Mouse (Mus musculus): ENCODE measurements around the gene Fgfr2. TPM values are rescaled to one million over a fixed set of nuclear protein-coding genes. Genes with fewer than 3 reads are reported as not detected.

The Fgfr2 gene
- total and polyA plus RNA-seq, 2 experiments from 2014 or later, result 12.1 to 32.6 TPM

DNA sequence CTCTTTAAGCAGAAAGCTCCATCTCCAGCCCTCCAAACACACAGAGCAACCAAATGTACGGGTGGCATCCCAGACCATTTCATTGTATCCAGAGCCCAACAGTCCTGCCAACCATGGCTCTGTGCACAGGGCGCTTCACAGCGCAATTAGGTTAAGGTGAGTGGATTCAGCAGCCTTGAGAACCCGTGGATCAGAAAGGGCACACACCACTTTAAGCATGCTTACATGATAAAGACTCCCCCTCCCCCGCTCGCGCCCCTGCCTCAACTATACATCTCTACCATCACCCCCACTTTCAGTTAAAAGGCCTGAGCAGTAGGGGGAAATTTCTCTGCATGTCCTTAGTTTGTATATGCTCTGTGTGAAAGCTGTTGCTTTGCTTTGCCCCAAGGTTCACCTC lies 2785.5 kb downstream of the Fgfr2 start:
- H3K4me1 ChIP-seq (ENCODE audit: insufficient read depth, low read length), result no peaks in the 10 kb centered on the region
- no peaks in the 10 kb centered on the region for H3K27me3 ChIP-seq (ENCODE audit: insufficient read depth, low read length)
- no peak overlapping the region for H3K27ac ChIP-seq (ENCODE audit: low read depth, low read length)
- no peaks in the 10 kb centered on the region for H3K36me3 ChIP-seq (ENCODE audit: insufficient read depth, low read length)
- no peak for TF ChIP-seq CTCF (IDR thresholded peaks at IDR 0.05)
- no peak overlapping the region for H3K4me2 ChIP-seq (ENCODE audit: low read depth, low read length, poor library complexity, severe bottlenecking)
- no peak for ATAC-seq (ENCODE audit: low FRiP score)
- H3K4me3 ChIP-seq (ENCODE audit: low read depth, low read length), result no peak overlapping the region
- H3K9me3 ChIP-seq (ENCODE audit: low read length), result no peaks in the 10 kb centered on the region
- H3K9ac ChIP-seq (replicated peaks; ENCODE audit: low read length, poor library complexity, severe bottlenecking), result no peak overlapping the region
- no peak for DNase-seq (ENCODE audit: low spot score)
- 92% methylated on average over 7 of the region's 7 CpGs for WGBS

DNA sequence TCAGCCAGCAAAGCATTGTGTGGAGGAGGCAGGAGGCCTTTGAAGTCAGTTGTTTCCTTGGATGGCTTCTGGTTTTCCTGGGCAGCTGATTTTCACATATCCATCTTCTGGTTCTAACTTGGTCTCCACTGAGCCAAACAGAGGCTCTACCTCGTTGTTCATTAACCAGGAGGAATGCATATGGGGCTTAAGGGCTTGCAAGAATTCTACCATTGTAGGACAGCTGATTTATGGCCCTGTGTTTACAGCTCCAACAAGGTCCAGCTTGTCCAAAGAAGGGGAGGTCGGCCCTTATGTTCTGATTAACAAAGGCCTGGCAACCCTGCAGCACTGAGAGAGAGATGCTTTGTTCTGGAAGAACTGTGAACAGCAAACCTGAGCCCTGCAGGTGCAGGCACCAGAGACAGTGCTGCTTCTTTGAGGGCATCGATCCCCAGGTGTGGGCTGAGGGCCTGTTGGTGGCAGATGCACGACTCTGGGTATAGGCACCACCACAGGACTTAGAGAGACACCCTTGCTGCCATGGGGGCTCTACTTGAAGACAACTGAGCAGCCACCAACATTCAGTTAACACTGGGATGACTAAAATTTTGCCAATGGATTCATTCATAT lies 2787.6 kb downstream of the Fgfr2 start:
- no peak for ATAC-seq (ENCODE audit: low FRiP score)
- no peaks in the 10 kb centered on the region for H3K27me3 ChIP-seq (ENCODE audit: insufficient read depth, low read length)
- H3K36me3 ChIP-seq (ENCODE audit: insufficient read depth, low read length), result no peaks in the 10 kb centered on the region
- no peak overlapping the region for H3K9ac ChIP-seq (replicated peaks; ENCODE audit: low read length, poor library complexity, severe bottlenecking)
- no peak overlapping the region for H3K27ac ChIP-seq (ENCODE audit: low read depth, low read length)
- WGBS, result 54% methylated on average over 4 of the region's 4 CpGs
- no peak overlapping the region for H3K4me3 ChIP-seq (ENCODE audit: low read depth, low read length)
- no peak for DNase-seq (ENCODE audit: low spot score)
- H3K9me3 ChIP-seq (ENCODE audit: low read length), result no peaks in the 10 kb centered on the region
- H3K4me2 ChIP-seq (ENCODE audit: low read depth, low read length, poor library complexity, severe bottlenecking), result no peak overlapping the region
- no peak for TF ChIP-seq CTCF (IDR thresholded peaks at IDR 0.05)
- no peaks in the 10 kb centered on the region for H3K4me1 ChIP-seq (ENCODE audit: insufficient read depth, low read length)

GRCm38 (mm10) chr7:130332515-130333220 lies 2790.5 kb downstream of the Fgfr2 start:
- H3K9ac ChIP-seq (replicated peaks; ENCODE audit: low read length, poor library complexity, severe bottlenecking), result no peak overlapping the region
- H3K9me3 ChIP-seq (ENCODE audit: low read length), result no peaks in the 10 kb centered on the region
- ATAC-seq (ENCODE audit: low FRiP score), result no peak
- no peaks in the 10 kb centered on the region for H3K36me3 ChIP-seq (ENCODE audit: insufficient read depth, low read length)
- no peak overlapping the region for H3K4me2 ChIP-seq (ENCODE audit: low read depth, low read length, poor library complexity, severe bottlenecking)
- peak; percentile 31 for DNase-seq (ENCODE audit: low spot score)
- H3K4me1 ChIP-seq (ENCODE audit: insufficient read depth, low read length), result peaks cover 8% of the 10 kb centered on the region; the same call in 1 of the 2 replicates
- H3K4me3 ChIP-seq (ENCODE audit: low read depth, low read length), result no peak overlapping the region
- TF ChIP-seq CTCF (IDR thresholded peaks at IDR 0.05), result 0 out of 2 replicates have a peak, but pooled peaks have one; percentile 16
- H3K27me3 ChIP-seq (ENCODE audit: insufficient read depth, low read length), result no peaks in the 10 kb centered on the region
- no peak overlapping the region for H3K27ac ChIP-seq (ENCODE audit: low read depth, low read length)
- 67% methylated on average over 11 of the region's 11 CpGs for WGBS

DNA sequence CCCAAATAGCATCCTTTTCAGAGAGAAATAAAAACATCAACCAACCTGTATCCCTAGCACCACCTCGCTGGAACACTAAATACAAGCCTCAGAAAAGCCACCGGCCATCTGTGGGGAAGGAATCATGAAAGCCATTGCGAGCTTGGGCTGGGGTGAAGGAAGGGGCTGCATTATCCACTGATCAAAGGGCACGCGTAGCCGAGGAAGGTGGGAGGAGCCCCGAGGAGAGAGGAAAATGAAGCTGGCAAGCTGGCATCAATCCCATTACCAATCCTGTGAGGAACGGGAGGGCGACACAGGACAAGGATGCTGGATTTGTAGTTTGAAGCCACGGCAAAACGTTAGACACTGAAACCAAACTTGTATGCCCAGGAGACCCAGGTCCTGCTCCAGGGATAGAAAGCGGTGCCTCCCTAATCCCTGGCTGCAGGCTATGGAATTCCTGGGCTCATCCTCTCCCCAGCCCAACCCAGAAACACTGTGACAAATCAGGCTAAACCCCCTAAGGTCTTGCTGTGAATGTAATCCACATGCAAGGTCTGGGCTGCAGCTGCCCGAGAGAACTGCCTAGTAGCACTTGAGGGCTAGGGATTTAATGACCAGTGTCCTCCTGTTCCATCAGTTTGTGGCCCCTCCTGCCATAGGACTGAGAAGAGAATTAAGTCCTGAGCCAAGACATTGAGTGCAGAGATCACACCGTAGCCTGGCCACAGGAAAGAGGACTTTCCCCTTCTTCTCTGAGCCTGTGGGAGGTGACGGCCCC lies 2795.4 kb downstream of the Fgfr2 start:
- Histone ChIP-seq H3K27me3 (ENCODE audit: insufficient read depth, low read length) (0 out of 2 replicates have a peak, but pooled peaks cover 3% of the 10 kb centered on the region), H3K4me3 (ENCODE audit: low read depth, low read length) (no peak overlapping the region), H3K4me2 (ENCODE audit: low read depth, low read length, poor library complexity, severe bottlenecking) (peak overlapping the region; percentile 21; the same call in 1 of the 2 replicates), H3K36me3 (ENCODE audit: insufficient read depth, low read length) (no peaks in the 10 kb centered on the region), H3K27ac (ENCODE audit: low read depth, low read length) (no peak overlapping the region), H3K9ac (replicated peaks; ENCODE audit: low read length, poor library complexity, severe bottlenecking) (0 out of 2 replicates have a peak overlapping the region, but pooled peaks have one; percentile 1), H3K4me1 (ENCODE audit: insufficient read depth, low read length) (peaks cover 8% of the 10 kb centered on the region; the same call in 1 of the 2 replicates), H3K9me3 (ENCODE audit: low read length) (no peaks in the 10 kb centered on the region)
- no peak for TF ChIP-seq CTCF (IDR thresholded peaks at IDR 0.05)
- WGBS, result 6% methylated on average over 15 of the region's 15 CpGs
- ATAC-seq (ENCODE audit: low FRiP score) (no peak), DNase-seq (ENCODE audit: low spot score) (peak; percentile 37)

DNA sequence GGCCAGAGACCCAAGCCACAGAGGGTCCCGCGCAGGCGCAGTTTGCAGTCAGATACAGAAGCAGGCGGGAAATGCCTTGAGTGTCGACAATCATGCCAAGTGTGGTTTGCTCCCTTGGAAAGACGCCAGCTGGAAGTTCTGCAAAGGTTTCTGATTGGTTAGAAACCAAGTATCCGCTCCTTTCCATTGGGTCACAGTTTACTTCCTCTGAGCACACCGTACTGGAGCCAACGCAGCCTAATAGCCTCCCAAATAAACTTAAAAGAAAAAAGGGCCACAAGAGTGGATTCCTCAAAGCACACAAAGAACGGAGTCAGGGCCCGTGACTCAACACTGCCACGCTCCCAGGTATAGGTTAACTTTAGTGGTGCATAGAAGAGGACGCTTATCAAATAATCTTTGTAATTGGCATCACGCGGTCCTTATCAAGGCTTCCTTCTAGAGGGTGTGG lies 2797.1 kb downstream of the Fgfr2 start:
- no peak for TF ChIP-seq CTCF (IDR thresholded peaks at IDR 0.05)
- no peak for ATAC-seq (ENCODE audit: low FRiP score)
- 77% methylated on average over 15 of the region's 15 CpGs for WGBS

More for the DNA sequence above, 2797.1 kb downstream of the Fgfr2 start:
- no peak overlapping the region for H3K9ac ChIP-seq (replicated peaks; ENCODE audit: low read length, poor library complexity, severe bottlenecking)
- 0 out of 2 replicates have a peak, but pooled peaks cover 3% of the 10 kb centered on the region for H3K27me3 ChIP-seq (ENCODE audit: insufficient read depth, low read length)
- H3K4me1 ChIP-seq (ENCODE audit: insufficient read depth, low read length), result peaks cover 8% of the 10 kb centered on the region; the same call in 1 of the 2 replicates
- peak; percentile 75 for DNase-seq (ENCODE audit: low spot score)
- no peaks in the 10 kb centered on the region for H3K36me3 ChIP-seq (ENCODE audit: insufficient read depth, low read length)
- H3K4me3 ChIP-seq (ENCODE audit: low read depth, low read length), result no peak overlapping the region
- H3K9me3 ChIP-seq (ENCODE audit: low read length), result no peaks in the 10 kb centered on the region
- H3K27ac ChIP-seq (ENCODE audit: low read depth, low read length), result no peak overlapping the region
- H3K4me2 ChIP-seq (ENCODE audit: low read depth, low read length, poor library complexity, severe bottlenecking), result no peak overlapping the region

All from midbrain, postnatal 0 days (tissue).